Mouse (Mus musculus) intestine, embryonic 16.5 days (tissue): ENCODE measurements around the gene Dus1l. TPM values are rescaled to one million over a fixed set of nuclear protein-coding genes. Genes with fewer than 3 reads are reported as not detected.
"Not testable (repeated sequence)": the region's sequence is repeated elsewhere in the genome, so short reads cannot be mapped to it uniquely, and the experiment has no call there.

Source experiments
- ATAC-seq: fragments of 200-750 bp; cut with Nextera tagmentation; 2 replicates; pipeline ENCODE4 v1.8.0; 2017; ENCODE audit warnings: moderate TSS enrichment, moderate library complexity
- H3K27ac ChIP-seq: fragments of 300-500 bp; sonication (generic); 2 replicates; pipeline ENCODE4 v1.5.1; 2014; ENCODE audit warnings: mild to moderate bottlenecking, low read length
- H3K27me3 ChIP-seq: fragments of 300-500 bp; sonication (generic); replicated peaks from 2 replicates; pipeline ENCODE4 v1.6.1; 2014; ENCODE audit warnings: low read length, control low read depth, mixed read lengths; ENCODE audit not compliant: control insufficient read depth, insufficient read depth
- H3K36me3 ChIP-seq: fragments of 300-500 bp; sonication (generic); 2 replicates; pipeline ENCODE4 v1.6.1; 2014; ENCODE audit warnings: low read length, control low read depth; ENCODE audit not compliant: control insufficient read depth, insufficient read depth
- H3K4me1 ChIP-seq: fragments of 300-500 bp; sonication (generic); 2 replicates; pipeline ENCODE4 v1.6.1; 2014; ENCODE audit warnings: low read length, control low read depth, mixed read lengths; ENCODE audit not compliant: control insufficient read depth, insufficient read depth
- H3K4me2 ChIP-seq: fragments of 300-500 bp; sonication (generic); 2 replicates; pipeline ENCODE4 v1.6.1; 2014; ENCODE audit warnings: low read depth, low read length, control low read depth
- H3K4me3 ChIP-seq: fragments of 300-500 bp; sonication (generic); 2 replicates; pipeline ENCODE4 v1.5.1; 2014; ENCODE audit warnings: mild to moderate bottlenecking, low read length
- H3K9ac ChIP-seq: fragments of 300-500 bp; sonication (generic); 2 replicates; pipeline ENCODE4 v1.6.1; 2014; ENCODE audit warnings: low read depth, low read length
- H3K9me3 ChIP-seq: fragments of 300-500 bp; sonication (generic); 2 replicates; pipeline ENCODE4 v1.6.1; 2016; ENCODE audit warnings: low read length, control low read depth; ENCODE audit not compliant: control insufficient read depth
- WGBS: fragments of 180-500 bp; shearing (Covaris S2); extraction: QIAGEN DNeasy Blood & Tissue Kit; methylation state at CpG from one replicate; pipeline ENCODE4 v1.1.7; 2014; 5-methylcytosine and 5-hydroxymethylcytosine counted together
- polyA plus RNA-seq: library from polyadenylated mRNA; unstranded; fragments of >200 nt; fragmentation: Nextera tagmentation; extraction: Ambion mirVana; gene quantifications from 2 replicates; pipeline ENCODE4 v1.2.1, GENCODE M21; 2015

The Dus1l gene
- 78.6 and 82.0 TPM in 2 replicates for polyA plus RNA-seq

GRCm38 (mm10) chr11:120795756-120796613 lies at the start of gene Dus1l:
Gene Dus1l, minus strand, starts transcription at chr11:120796403.
- Histone ChIP-seq H3K4me3 (peak within 1 kb of the TSS; percentile 97), H3K4me1 (peaks cover 19% of the 10 kb centered on the region), H3K27me3 (no peaks in the 10 kb centered on the region), H3K9ac (peak within 1 kb of the TSS; percentile 97), H3K9me3 (no peaks in the 10 kb centered on the region), H3K27ac (peak within 1 kb of the TSS; percentile 74), H3K36me3 (peaks cover 12% of the 10 kb centered on the region; the same call in 1 of the 2 replicates), H3K4me2 (peak within 1 kb of the TSS; percentile 95)
- 1% methylated on average over 59 of the region's 59 CpGs for WGBS
- peak; percentile 89 for ATAC-seq

- no peak for ATAC-seq
- Histone ChIP-seq H3K4me1 (peaks cover 2% of the 10 kb centered on the region; the same call in 1 of the 2 replicates), H3K9me3 (no peaks in the 10 kb centered on the region), H3K4me3 (no peak overlapping the region), H3K4me2 (no peak overlapping the region), H3K36me3 (no peaks in the 10 kb centered on the region), H3K27me3 (no peaks in the 10 kb centered on the region), H3K27ac (no peak overlapping the region), H3K9ac (no peak overlapping the region)
- 91% methylated on average over 4 of the region's 4 CpGs for WGBS
Measured at GRCm38 (mm10) chr11:120844329-120844728, 48.1 kb upstream of the Dus1l start.

- 34% methylated on average over 8 of the region's 8 CpGs for WGBS
- peaks cover 12% of the 10 kb centered on the region; the same call in 1 of the 2 replicates for H3K4me1 ChIP-seq
- no peaks in the 10 kb centered on the region for H3K9me3 ChIP-seq
- no peaks in the 10 kb centered on the region for H3K27me3 ChIP-seq
- H3K36me3 ChIP-seq = no peaks in the 10 kb centered on the region
- 0 out of 2 replicates have a peak overlapping the region, but pooled peaks have one; percentile 34 for H3K9ac ChIP-seq
- H3K27ac ChIP-seq = peak overlapping the region; percentile 85
- H3K4me2 ChIP-seq = no peak overlapping the region
- peak; percentile 85 for ATAC-seq
- H3K4me3 ChIP-seq = no peak overlapping the region
Measured at GRCm38 (mm10) chr11:120833555-120834280, 37.5 kb upstream of the Dus1l start.

GRCm38 (mm10) chr11:120832962-120833361 lies 36.8 kb upstream of the Dus1l start:
- H3K9ac ChIP-seq, H3K9me3 ChIP-seq, H3K4me2 ChIP-seq, H3K36me3 ChIP-seq, H3K27me3 ChIP-seq, H3K4me3 ChIP-seq, ATAC-seq, H3K4me1 ChIP-seq: not testable (repeated sequence)
- WGBS = 86% methylated on average over 5 of the region's 5 CpGs
- H3K27ac ChIP-seq = peak overlapping the region; percentile 85

GRCm38 (mm10) chr11:120831659-120832440 lies 35.6 kb upstream of the Dus1l start:
- WGBS = 82% methylated on average over 3 of the region's 3 CpGs
- Histone ChIP-seq H3K4me3 (no peak overlapping the region), H3K27me3 (no peaks in the 10 kb centered on the region), H3K9me3 (no peaks in the 10 kb centered on the region), H3K4me1 (0 out of 2 replicates have a peak, but pooled peaks cover 9% of the 10 kb centered on the region), H3K27ac (no peak overlapping the region), H3K4me2 (no peak overlapping the region), H3K9ac (no peak overlapping the region), H3K36me3 (no peaks in the 10 kb centered on the region)
- ATAC-seq = no peak

- no peak overlapping the region for H3K9ac ChIP-seq
- H3K36me3 ChIP-seq = no peaks in the 10 kb centered on the region
- H3K9me3 ChIP-seq = no peaks in the 10 kb centered on the region
- WGBS = 81% methylated on average over 12 of the region's 12 CpGs
- H3K4me2 ChIP-seq = no peak overlapping the region
- H3K27ac ChIP-seq = no peak overlapping the region
- no peaks in the 10 kb centered on the region for H3K27me3 ChIP-seq
- ATAC-seq = no peak
- H3K4me1 ChIP-seq = peaks cover 11% of the 10 kb centered on the region; the same call in 1 of the 2 replicates
- H3K4me3 ChIP-seq = no peak overlapping the region
Measured at GRCm38 (mm10) chr11:120830686-120831085, 34.5 kb upstream of the Dus1l start.

- H3K4me3 ChIP-seq = no peak overlapping the region
- H3K4me1 ChIP-seq = peaks cover 18% of the 10 kb centered on the region
Measured at GRCm38 (mm10) chr11:120829757-120830532, 33.7 kb upstream of the Dus1l start.

GRCm38 (mm10) chr11:120828416-120828815 lies 32.2 kb upstream of the Dus1l start:
- Histone ChIP-seq H3K27ac (no peak overlapping the region), H3K9me3 (no peaks in the 10 kb centered on the region), H3K36me3 (no peaks in the 10 kb centered on the region), H3K27me3 (no peaks in the 10 kb centered on the region), H3K9ac (no peak overlapping the region), H3K4me3 (no peak overlapping the region), H3K4me1 (peaks cover 12% of the 10 kb centered on the region), H3K4me2 (no peak overlapping the region)
- 72% methylated on average over 4 of the region's 4 CpGs for WGBS
- no peak for ATAC-seq

More at GRCm38 (mm10) chr11:120829757-120830532, 33.7 kb upstream of the Dus1l start:
- no peaks in the 10 kb centered on the region for H3K27me3 ChIP-seq
- 84% methylated on average over 10 of the region's 10 CpGs for WGBS
- no peak overlapping the region for H3K27ac ChIP-seq
- no peaks in the 10 kb centered on the region for H3K9me3 ChIP-seq
- no peak for ATAC-seq
- no peak overlapping the region for H3K4me2 ChIP-seq
- H3K36me3 ChIP-seq = no peaks in the 10 kb centered on the region
- no peak overlapping the region for H3K9ac ChIP-seq
